Mouse (Mus musculus) adrenal gland, adult 2 months (tissue): ENCODE results near the gene Kif18a. TPM values are rescaled to one million over a fixed set of nuclear protein-coding genes. Genes with fewer than 3 reads are reported as not detected.

Source experiments
- DNase-seq: peaks from one replicate; pipeline ENCODE4 v3.0.0; 2021
- polyA plus RNA-seq: library from polyadenylated mRNA; depleted of rRNA; stranded (reverse); fragments of >200 nt; gene quantifications from 2 replicates; pipeline ENCODE4 v1.2.3, GENCODE M21; 2012; rRNA removed
- total RNA-seq, 2 experiments: library from RNA; stranded (reverse); gene quantifications; 2 replicates each; pipeline ENCODE4 v1.2.3; 2021

The Kif18a gene
- total and polyA plus RNA-seq, 3 experiments, result 0.69 to 0.81 TPM; not detected in 1

DNA sequence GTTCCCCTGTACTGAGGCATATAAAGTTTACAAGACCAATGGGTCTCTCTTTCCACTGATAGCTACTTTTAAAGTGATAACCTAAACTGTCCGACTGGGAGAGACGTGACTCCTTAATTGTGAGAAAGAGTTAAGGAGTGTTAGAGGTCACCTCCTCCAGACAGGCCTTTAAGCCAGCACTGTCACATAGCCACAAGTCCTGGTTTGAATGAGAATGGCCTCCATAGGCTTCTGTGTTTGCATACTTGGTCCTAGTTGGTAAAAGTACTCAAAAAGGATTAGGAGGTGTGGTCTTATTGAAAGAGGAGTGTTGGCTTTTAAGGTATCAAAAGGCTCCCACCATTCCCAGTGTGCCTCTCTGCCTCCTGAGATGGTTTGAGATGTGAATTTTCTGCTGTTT, 94.3 kb downstream of the Kif18a start:
- DNase-seq, result no peak

DNA sequence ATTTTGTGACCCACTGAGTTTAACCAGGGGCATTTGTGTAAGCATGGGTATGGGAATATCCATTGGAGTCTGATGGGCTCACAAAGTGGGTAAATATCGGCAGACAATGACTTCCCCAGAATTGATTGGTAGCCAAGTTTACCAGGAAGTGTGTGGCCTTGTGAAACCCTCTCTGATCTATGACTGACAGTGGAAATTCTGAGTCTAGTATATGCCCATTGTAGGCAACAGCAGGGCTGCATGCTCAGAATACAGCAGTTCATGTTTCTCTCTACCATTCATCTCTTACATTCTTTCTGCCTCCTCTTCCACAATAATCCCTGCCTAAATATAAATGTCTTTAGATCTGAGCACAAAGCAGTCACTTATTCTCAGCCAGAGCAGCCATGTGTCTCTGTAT, 103.5 kb downstream of the Kif18a start:
- DNase-seq, result no peak

DNA sequence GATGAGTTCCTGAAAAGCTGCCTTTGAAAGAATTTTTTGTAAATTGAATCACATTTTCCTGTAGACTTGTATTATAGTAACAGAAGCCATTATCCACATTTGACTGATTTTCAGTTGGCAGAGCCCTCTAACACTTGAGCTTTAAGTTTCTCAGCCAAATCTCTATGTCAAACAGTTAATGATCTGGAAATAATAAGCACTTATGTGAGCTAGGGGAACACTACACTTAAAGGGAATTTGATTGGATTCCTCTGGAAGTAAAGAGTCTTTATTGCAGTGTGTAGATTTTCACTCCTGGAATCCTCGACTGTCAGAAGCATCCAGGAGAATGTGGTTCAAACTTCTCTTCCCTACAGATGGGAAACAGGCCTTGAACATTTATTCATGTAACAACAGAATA, 105.7 kb downstream of the Kif18a start:
- no peak for DNase-seq

DNA sequence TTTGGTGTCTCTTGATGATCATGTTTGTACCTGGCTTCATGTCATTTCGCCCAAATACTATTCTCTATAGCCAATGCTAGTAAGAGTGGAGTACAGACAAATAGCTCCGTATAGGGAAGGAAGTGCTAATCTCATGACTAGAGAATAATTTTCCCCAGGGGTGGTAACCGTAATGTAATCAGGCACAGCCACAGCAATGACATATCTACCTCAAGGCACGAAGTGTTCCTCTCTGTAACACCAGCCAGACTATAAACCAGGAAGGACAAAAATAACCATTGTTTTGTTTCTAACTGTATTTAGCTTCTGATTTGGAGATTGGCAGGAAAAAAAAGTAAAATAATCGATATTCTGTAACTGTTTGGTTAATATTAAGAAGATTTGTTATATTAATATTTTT, 108.2 kb downstream of the Kif18a start:
- DNase-seq, result no peak

DNA sequence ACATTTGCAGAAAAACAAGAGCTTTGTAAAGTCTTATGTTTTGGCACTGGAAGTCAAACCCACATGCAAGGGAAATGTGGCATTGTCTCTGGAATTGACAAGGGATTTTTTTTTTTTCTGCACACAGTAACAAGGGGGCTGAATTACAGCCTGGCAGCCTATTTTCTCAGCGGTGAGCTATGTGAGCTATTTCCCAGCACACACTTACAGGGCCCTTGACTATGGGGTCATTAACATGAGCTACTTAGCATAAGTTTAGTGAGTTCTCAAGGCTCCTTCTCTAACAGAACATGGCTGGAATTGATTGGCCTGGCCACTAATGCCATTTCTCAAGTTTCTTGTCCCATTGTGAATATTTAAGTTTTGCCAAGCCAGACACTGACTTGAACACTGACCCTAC, 109.4 kb downstream of the Kif18a start:
- DNase-seq, result no peak

Other genes starting within 250 kb of the Kif18a start
- gene Mettl15, start within 50 bp of the Kif18a start, total RNA-seq, result 1 to 10 TPM; 7.1 to 8.4 TPM
- 0.93 and 1.0 TPM in 2 replicates for gene Mettl15, start within 50 bp of the Kif18a start, polyA plus RNA-seq